Mouse (Mus musculus): ENCODE measurements at regions not wholly inside any gene's neighbourhood (a gene's known extent, or its start where the extent isn't known, plus 50 kb on each side); places are given as distances from the start of the nearest gene placed in this dataset.

GRCm38 (mm10) chr12:39560734-39561446 lies 476.9 kb downstream of the Arl4a start:
- no peak for TF ChIP-seq USF1 (IDR thresholded peaks at IDR 0.05; ENCODE audit: low read depth, low read length)
- no peak for TF ChIP-seq ELF1 (IDR thresholded peaks at IDR 0.05; ENCODE audit: low read depth, low read length)

Data from MEL (cell line).